Mouse (Mus musculus): ENCODE data around the gene Slc37a1. TPM values are rescaled to one million over a fixed set of nuclear protein-coding genes. Genes with fewer than 3 reads are reported as not detected.
"Not testable (repeated sequence)": the region's sequence is repeated elsewhere in the genome, so short reads cannot be mapped to it uniquely, and the experiment has no call there.

Slc37a1 gene
- polyA plus RNA-seq, 1 experiment: not detected

GRCm38 (mm10) chr17:31330622-31331021 lies 44.0 kb downstream of the Slc37a1 start:
- H3K4me3 ChIP-seq (ENCODE audit: insufficient read depth, low read depth, low read length): no peak overlapping the region
- H3K27ac ChIP-seq (replicated peaks; ENCODE audit: low read depth, low read length): no peak overlapping the region
- no peaks in the 10 kb centered on the region for H3K4me1 ChIP-seq (ENCODE audit: control insufficient read depth, insufficient read depth, insufficient read length, low read length)

GRCm38 (mm10) chr17:31331273-31331672 lies 44.7 kb downstream of the Slc37a1 start:
- H3K4me3 ChIP-seq (ENCODE audit: insufficient read depth, low read depth, low read length): no peak overlapping the region

GRCm38 (mm10) chr17:31331920-31332319 lies 45.3 kb downstream of the Slc37a1 start:
- Histone ChIP-seq H3K4me1 (ENCODE audit: control insufficient read depth, insufficient read depth, insufficient read length, low read length) (no peaks in the 10 kb centered on the region), H3K4me3 (ENCODE audit: insufficient read depth, low read depth, low read length) (no peak overlapping the region), H3K27ac (replicated peaks; ENCODE audit: low read depth, low read length) (no peak overlapping the region)

More at GRCm38 (mm10) chr17:31331273-31331672, 44.7 kb downstream of the Slc37a1 start:
- Histone ChIP-seq H3K27ac (replicated peaks; ENCODE audit: low read depth, low read length) (no peak overlapping the region), H3K4me1 (ENCODE audit: control insufficient read depth, insufficient read depth, insufficient read length, low read length) (no peaks in the 10 kb centered on the region)

- Histone ChIP-seq H3K4me3 (ENCODE audit: insufficient read depth, low read depth, low read length) (no peak overlapping the region), H3K27ac (replicated peaks; ENCODE audit: low read depth, low read length) (no peak overlapping the region), H3K4me1 (ENCODE audit: control insufficient read depth, insufficient read depth, insufficient read length, low read length) (no peaks in the 10 kb centered on the region)
These were observed 45.7 kb downstream of the Slc37a1 start for GRCm38 (mm10) chr17:31332333-31332732.

GRCm38 (mm10) chr17:31334509-31335260 lies 48.1 kb downstream of the Slc37a1 start:
- H3K4me1 ChIP-seq (ENCODE audit: control insufficient read depth, insufficient read depth, insufficient read length, low read length): no peaks in the 10 kb centered on the region
- H3K4me3 ChIP-seq (ENCODE audit: insufficient read depth, low read depth, low read length): no peak overlapping the region
- no peak overlapping the region for H3K27ac ChIP-seq (replicated peaks; ENCODE audit: low read depth, low read length)

- Histone ChIP-seq H3K4me3 (ENCODE audit: insufficient read depth, low read depth, low read length) (no peak overlapping the region), H3K27ac (replicated peaks; ENCODE audit: low read depth, low read length) (no peak overlapping the region), H3K4me1 (ENCODE audit: control insufficient read depth, insufficient read depth, insufficient read length, low read length) (no peaks in the 10 kb centered on the region)
These were observed 48.9 kb downstream of the Slc37a1 start for GRCm38 (mm10) chr17:31335344-31336080.

GRCm38 (mm10) chr17:31339769-31340168 lies 53.2 kb downstream of the Slc37a1 start:
- Histone ChIP-seq H3K27ac (replicated peaks; ENCODE audit: low read depth, low read length) (no peak overlapping the region), H3K4me1 (ENCODE audit: control insufficient read depth, insufficient read depth, insufficient read length, low read length) (no peaks in the 10 kb centered on the region), H3K4me3 (ENCODE audit: insufficient read depth, low read depth, low read length) (no peak overlapping the region)

GRCm38 (mm10) chr17:31342191-31342590 lies 55.6 kb downstream of the Slc37a1 start:
- Histone ChIP-seq H3K4me3 (ENCODE audit: insufficient read depth, low read depth, low read length) (no peak overlapping the region), H3K4me1 (ENCODE audit: control insufficient read depth, insufficient read depth, insufficient read length, low read length) (no peaks in the 10 kb centered on the region), H3K27ac (replicated peaks; ENCODE audit: low read depth, low read length) (no peak overlapping the region)

- H3K4me1 ChIP-seq (ENCODE audit: control insufficient read depth, insufficient read depth, insufficient read length, low read length): no peaks in the 10 kb centered on the region
- no peak overlapping the region for H3K27ac ChIP-seq (replicated peaks; ENCODE audit: low read depth, low read length)
- H3K4me3 ChIP-seq (ENCODE audit: insufficient read depth, low read depth, low read length): no peak overlapping the region
These were observed 57.7 kb downstream of the Slc37a1 start for GRCm38 (mm10) chr17:31344172-31344801.

GRCm38 (mm10) chr17:31344816-31345215 lies 58.2 kb downstream of the Slc37a1 start:
- Histone ChIP-seq H3K4me1 (ENCODE audit: control insufficient read depth, insufficient read depth, insufficient read length, low read length) (no peaks in the 10 kb centered on the region), H3K4me3 (ENCODE audit: insufficient read depth, low read depth, low read length) (no peak overlapping the region), H3K27ac (replicated peaks; ENCODE audit: low read depth, low read length) (no peak overlapping the region)

GRCm38 (mm10) chr17:31348129-31348528 lies 61.5 kb downstream of the Slc37a1 start:
- H3K4me3 ChIP-seq (ENCODE audit: insufficient read depth, low read depth, low read length): no peak overlapping the region
- H3K27ac ChIP-seq (replicated peaks; ENCODE audit: low read depth, low read length): no peak overlapping the region
- H3K4me1 ChIP-seq (ENCODE audit: control insufficient read depth, insufficient read depth, insufficient read length, low read length): no peaks in the 10 kb centered on the region

- Histone ChIP-seq H3K4me1 (ENCODE audit: control insufficient read depth, insufficient read depth, insufficient read length, low read length) (no peaks in the 10 kb centered on the region), H3K27ac (replicated peaks; ENCODE audit: low read depth, low read length) (no peak overlapping the region), H3K4me3 (ENCODE audit: insufficient read depth, low read depth, low read length) (no peak overlapping the region)
These were observed 62.8 kb downstream of the Slc37a1 start for GRCm38 (mm10) chr17:31349388-31349787.

- Histone ChIP-seq H3K4me1 (ENCODE audit: control insufficient read depth, insufficient read depth, insufficient read length, low read length) (no peaks in the 10 kb centered on the region), H3K27ac (replicated peaks; ENCODE audit: low read depth, low read length) (no peak overlapping the region), H3K4me3 (ENCODE audit: insufficient read depth, low read depth, low read length) (no peak overlapping the region)
These were observed 65.4 kb downstream of the Slc37a1 start for GRCm38 (mm10) chr17:31351984-31352383.

GRCm38 (mm10) chr17:31353255-31353654 lies 66.7 kb downstream of the Slc37a1 start:
- Histone ChIP-seq H3K4me3 (ENCODE audit: insufficient read depth, low read depth, low read length) (no peak overlapping the region), H3K27ac (replicated peaks; ENCODE audit: low read depth, low read length) (no peak overlapping the region), H3K4me1 (ENCODE audit: control insufficient read depth, insufficient read depth, insufficient read length, low read length) (no peaks in the 10 kb centered on the region)

GRCm38 (mm10) chr17:31354684-31355083 lies 68.1 kb downstream of the Slc37a1 start:
- not testable (repeated sequence) for H3K4me3 ChIP-seq (ENCODE audit: insufficient read depth, low read depth, low read length); H3K4me1 ChIP-seq (ENCODE audit: control insufficient read depth, insufficient read depth, insufficient read length, low read length); H3K27ac ChIP-seq (replicated peaks; ENCODE audit: low read depth, low read length)

Data from brown adipose tissue, adult 24 weeks (tissue).